ENCODE assay signal across 10 mouse cellular contexts in the genomic region with DNA sequence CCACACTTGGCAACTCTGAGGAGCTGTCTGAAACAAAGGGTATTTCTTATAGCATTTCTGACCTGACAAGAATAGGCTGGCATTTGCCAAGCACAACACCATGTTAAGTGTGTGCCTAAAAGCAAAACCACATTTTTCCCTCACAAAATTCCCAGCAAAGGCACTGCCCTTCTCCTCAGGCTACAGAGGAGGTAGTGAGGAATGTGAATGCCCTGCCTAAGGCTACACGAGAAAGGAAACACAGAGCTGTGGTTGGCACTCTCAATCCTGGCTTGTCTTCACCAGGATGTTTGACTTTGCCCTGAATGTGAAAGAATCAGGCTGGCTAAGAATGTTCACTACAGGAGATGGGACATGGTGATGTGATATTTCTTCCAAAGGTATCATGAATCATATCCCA.
"Had no signal": no experiment of that assay in that cellular context is flagged by ENCODE, and none has a peak within 500 bp of the region (broad histone marks: within the 10 kb centered on the region; RNA-seq: fewer than 3 reads in every experiment).

No protein-coding gene starts in this region.

- H3K27ac ChIP-seq: kidney, postnatal 0 days; limb, embryonic 13.5 days; liver, embryonic 14.5 days; stomach, postnatal 0 days had no signal

- ATAC-seq: midbrain, embryonic 15.5 days had no signal

- H3K36me3 ChIP-seq: midbrain, embryonic 15.5 days had no signal

- DNase-seq: kidney, adult 9 months; kidney, postnatal 36 days; left cerebral cortex, postnatal 4 days; lung, adult 18-20 months; thymus, postnatal 4 days had no signal

- H3K4me2 ChIP-seq: limb, embryonic 13.5 days; midbrain, embryonic 15.5 days had no signal

- H3K4me3 ChIP-seq: limb, embryonic 13.5 days; midbrain, embryonic 15.5 days had no signal

- H3K9me3 ChIP-seq: limb, embryonic 13.5 days; midbrain, embryonic 15.5 days had no signal

- H3K27me3 ChIP-seq: midbrain, embryonic 15.5 days had no signal

- H3K9ac ChIP-seq: limb, embryonic 13.5 days; liver, embryonic 14.5 days; midbrain, embryonic 15.5 days had no signal
